Mouse (Mus musculus): ENCODE results near the gene Aes.

Aes gene

GRCm38 (mm10) chr10:81559163-81559626, at the start of gene Aes:
TSS of gene Aes (plus strand) at chr10:81559488.
- peak; percentile 40 for DNase-seq (ENCODE audit: low spot score)

- no peak for DNase-seq (ENCODE audit: low spot score)
Observed at GRCm38 (mm10) chr10:81510246-81510810, 49.0 kb upstream of the Aes start.

GRCm38 (mm10) chr10:81513798-81514197, 45.5 kb upstream of the Aes start:
- DNase-seq (ENCODE audit: low spot score) = no peak

- no peak for DNase-seq (ENCODE audit: low spot score)
Observed at GRCm38 (mm10) chr10:81517227-81517626, 42.1 kb upstream of the Aes start.

- peak; percentile 81 for DNase-seq (ENCODE audit: low spot score)
Observed at GRCm38 (mm10) chr10:81518546-81518945, 40.7 kb upstream of the Aes start.

GRCm38 (mm10) chr10:81519227-81519977, 39.9 kb upstream of the Aes start:
- no peak for DNase-seq (ENCODE audit: low spot score)

GRCm38 (mm10) chr10:81519978-81520365, 39.3 kb upstream of the Aes start:
- no peak for DNase-seq (ENCODE audit: low spot score)

GRCm38 (mm10) chr10:81523142-81523541, 36.1 kb upstream of the Aes start:
- DNase-seq (ENCODE audit: low spot score) = no peak

- DNase-seq (ENCODE audit: low spot score) = no peak
Observed at GRCm38 (mm10) chr10:81523570-81523969, 35.7 kb upstream of the Aes start.

- peak; percentile 22 for DNase-seq (ENCODE audit: low spot score)
Observed at GRCm38 (mm10) chr10:81524051-81524605, 35.2 kb upstream of the Aes start, which contains the start of gene Gna15. TSS of gene Gna15 (minus strand) at chr10:81524225.

- DNase-seq (ENCODE audit: low spot score) = no peak
Observed at GRCm38 (mm10) chr10:81525017-81525694, 34.1 kb upstream of the Aes start.

GRCm38 (mm10) chr10:81526779-81527178, 32.5 kb upstream of the Aes start:
- peak; percentile 83 for DNase-seq (ENCODE audit: low spot score)

- DNase-seq (ENCODE audit: low spot score) = no peak
Observed at GRCm38 (mm10) chr10:81534826-81535225, 24.5 kb upstream of the Aes start.

- no peak for DNase-seq (ENCODE audit: low spot score)
Observed at GRCm38 (mm10) chr10:81536734-81537133, 22.6 kb upstream of the Aes start.

GRCm38 (mm10) chr10:81537429-81537828, 21.9 kb upstream of the Aes start:
- DNase-seq (ENCODE audit: low spot score) = no peak

GRCm38 (mm10) chr10:81538321-81539048, 20.8 kb upstream of the Aes start:
- DNase-seq (ENCODE audit: low spot score) = no peak

GRCm38 (mm10) chr10:81541363-81541762, 17.9 kb upstream of the Aes start:
- no peak for DNase-seq (ENCODE audit: low spot score)

GRCm38 (mm10) chr10:81541803-81542202, 17.5 kb upstream of the Aes start:
- DNase-seq (ENCODE audit: low spot score) = no peak

- no peak for DNase-seq (ENCODE audit: low spot score)
Observed at GRCm38 (mm10) chr10:81542727-81543460, 16.4 kb upstream of the Aes start.

GRCm38 (mm10) chr10:81543633-81544032, 15.7 kb upstream of the Aes start:
- no peak for DNase-seq (ENCODE audit: low spot score)
